Mouse (Mus musculus): ENCODE data around the gene Cdipt. TPM values are rescaled to one million over a fixed set of nuclear protein-coding genes. Genes with fewer than 3 reads are reported as not detected.
A peak's percentile ranks its signal among the peaks of the same experiment; 100 is the strongest.

The Cdipt gene
- polyA plus RNA-seq, 1 experiment = 237 TPM

- Histone ChIP-seq H3K4me1 (ENCODE audit: control insufficient read depth, insufficient read depth, low read length) (peaks cover 5% of the 10 kb centered on the region; the same call in 1 of the 2 replicates), H3K4me3 (ENCODE audit: insufficient read depth, low read depth, low read length) (no peak overlapping the region), H3K27me3 (replicated peaks; ENCODE audit: control insufficient read depth, insufficient read depth, low read length) (no peaks in the 10 kb centered on the region), H3K36me3 (ENCODE audit: control insufficient read depth, insufficient read depth, low read length) (no peaks in the 10 kb centered on the region), H3K27ac (ENCODE audit: insufficient read depth, low read depth, low read length) (no peak overlapping the region)
- TF ChIP-seq POLR2A (IDR thresholded peaks at IDR 0.05; ENCODE audit: low read depth, low read length) (no peak), CTCF (conservative IDR thresholded peaks at IDR 0.05; ENCODE audit: insufficient read depth, insufficient read length, low read depth, low read length) (no peak)
- DNase-seq = no peak
- WGBS = 66% methylated on average over 6 of the region's 6 CpGs
These were observed 36.7 kb downstream of the Cdipt start for GRCm38 (mm10) chr7:127012374-127012773.

DNA sequence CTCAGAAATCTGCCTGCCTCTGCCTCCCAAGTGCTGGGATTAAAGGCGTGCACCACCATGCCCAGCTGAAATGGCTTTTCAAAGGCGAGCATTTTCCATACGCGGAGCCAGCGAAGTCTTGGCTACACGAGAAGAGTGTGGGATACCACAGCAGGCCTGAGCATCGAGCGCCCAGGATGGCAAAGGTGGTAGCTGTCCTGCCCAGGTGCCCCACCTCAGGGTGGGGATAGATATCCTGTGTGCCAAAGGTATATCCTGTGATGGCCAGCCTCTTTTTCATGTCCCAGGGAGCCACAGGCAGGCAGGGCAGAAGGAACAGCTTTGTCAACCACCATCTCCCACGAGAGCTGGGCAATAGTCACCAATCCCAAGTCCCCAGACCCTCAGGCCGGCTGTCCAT is 37.1 kb downstream of the Cdipt start:
- no peak for DNase-seq
- H3K36me3 ChIP-seq (ENCODE audit: control insufficient read depth, insufficient read depth, low read length) = no peaks in the 10 kb centered on the region
- 93% methylated on average over 10 of the region's 10 CpGs for WGBS
- H3K4me3 ChIP-seq (ENCODE audit: insufficient read depth, low read depth, low read length) = no peak overlapping the region
- H3K27ac ChIP-seq (ENCODE audit: insufficient read depth, low read depth, low read length) = no peak overlapping the region
- no peak for TF ChIP-seq POLR2A (IDR thresholded peaks at IDR 0.05; ENCODE audit: low read depth, low read length)
- no peak for TF ChIP-seq CTCF (conservative IDR thresholded peaks at IDR 0.05; ENCODE audit: insufficient read depth, insufficient read length, low read depth, low read length)
- no peaks in the 10 kb centered on the region for H3K27me3 ChIP-seq (replicated peaks; ENCODE audit: control insufficient read depth, insufficient read depth, low read length)
- H3K4me1 ChIP-seq (ENCODE audit: control insufficient read depth, insufficient read depth, low read length) = peaks cover 9% of the 10 kb centered on the region; the same call in 1 of the 2 replicates

GRCm38 (mm10) chr7:127013385-127013784 is 37.7 kb downstream of the Cdipt start:
- Histone ChIP-seq H3K36me3 (ENCODE audit: control insufficient read depth, insufficient read depth, low read length) (no peaks in the 10 kb centered on the region), H3K27ac (ENCODE audit: insufficient read depth, low read depth, low read length) (no peak overlapping the region), H3K27me3 (replicated peaks; ENCODE audit: control insufficient read depth, insufficient read depth, low read length) (no peaks in the 10 kb centered on the region), H3K4me1 (ENCODE audit: control insufficient read depth, insufficient read depth, low read length) (peaks cover 11% of the 10 kb centered on the region; the same call in 1 of the 2 replicates), H3K4me3 (ENCODE audit: insufficient read depth, low read depth, low read length) (no peak overlapping the region)
- DNase-seq = no peak
- WGBS = 85% methylated on average over 6 of the region's 6 CpGs
- TF ChIP-seq CTCF (conservative IDR thresholded peaks at IDR 0.05; ENCODE audit: insufficient read depth, insufficient read length, low read depth, low read length) = no peak
- TF ChIP-seq POLR2A (IDR thresholded peaks at IDR 0.05; ENCODE audit: low read depth, low read length) = no peak

DNA sequence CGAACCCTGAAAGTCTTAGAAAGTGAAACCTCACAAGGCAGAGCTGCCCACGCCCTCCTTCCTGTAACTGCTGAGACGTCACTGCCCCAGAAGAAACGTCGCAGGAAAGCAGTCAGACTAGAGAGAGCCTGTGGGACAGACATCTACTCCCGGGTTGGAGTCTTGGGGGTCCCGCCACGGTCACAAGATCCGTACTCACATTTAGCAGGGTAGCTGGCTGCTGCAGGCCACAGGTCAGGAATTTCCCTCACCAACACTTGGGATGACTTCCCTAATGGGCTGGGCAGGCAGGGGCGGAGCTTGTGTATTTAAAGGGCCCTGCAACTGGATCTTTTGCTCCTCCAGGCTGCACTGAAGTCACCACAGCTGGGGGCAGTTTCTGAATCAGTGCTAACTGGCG is 38.6 kb downstream of the Cdipt start, which contains the start of gene Mvp:
TSS of gene Mvp (minus strand) at position 302 of the 400 bp plus-strand sequence.
- Histone ChIP-seq H3K4me3 (ENCODE audit: insufficient read depth, low read depth, low read length) (peak within 1 kb of the TSS; percentile 90), H3K36me3 (ENCODE audit: control insufficient read depth, insufficient read depth, low read length) (no peaks in the 10 kb centered on the region), H3K27ac (ENCODE audit: insufficient read depth, low read depth, low read length) (peak within 1 kb of the TSS; percentile 89), H3K4me1 (ENCODE audit: control insufficient read depth, insufficient read depth, low read length) (peaks cover 11% of the 10 kb centered on the region; the same call in 1 of the 2 replicates), H3K27me3 (replicated peaks; ENCODE audit: control insufficient read depth, insufficient read depth, low read length) (no peaks in the 10 kb centered on the region)
- peak; percentile 91 for DNase-seq
- TF ChIP-seq POLR2A (IDR thresholded peaks at IDR 0.05; ENCODE audit: low read depth, low read length) (no peak), CTCF (conservative IDR thresholded peaks at IDR 0.05; ENCODE audit: insufficient read depth, insufficient read length, low read depth, low read length) (no peak)
- WGBS = 0% methylated on average over 11 of the region's 11 CpGs

DNA sequence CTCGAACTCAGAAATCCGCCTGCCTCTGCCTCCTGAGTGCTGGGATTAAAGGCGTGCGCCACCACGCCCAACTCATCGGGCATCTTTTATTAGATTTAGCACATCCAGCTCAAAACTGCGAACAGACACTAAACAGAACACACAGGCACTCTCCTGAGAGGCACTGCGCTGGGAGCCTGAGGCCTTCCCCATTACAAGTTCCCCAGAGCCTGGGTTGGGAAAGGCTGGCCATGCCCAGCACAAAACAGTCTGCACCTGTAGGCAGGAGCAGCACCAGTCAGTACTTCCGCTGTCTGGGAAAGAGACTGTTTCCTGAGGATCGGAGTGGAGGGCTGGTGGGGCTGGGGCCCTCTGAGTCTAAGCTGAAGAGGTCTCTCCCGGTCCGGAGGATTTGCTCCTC is 39.3 kb downstream of the Cdipt start:
- TF ChIP-seq POLR2A (IDR thresholded peaks at IDR 0.05; ENCODE audit: low read depth, low read length) (no peak), CTCF (conservative IDR thresholded peaks at IDR 0.05; ENCODE audit: insufficient read depth, insufficient read length, low read depth, low read length) (no peak)
- H3K27me3 ChIP-seq (replicated peaks; ENCODE audit: control insufficient read depth, insufficient read depth, low read length) = no peaks in the 10 kb centered on the region
- no peak for DNase-seq
- no peaks in the 10 kb centered on the region for H3K36me3 ChIP-seq (ENCODE audit: control insufficient read depth, insufficient read depth, low read length)
- no peak overlapping the region for H3K27ac ChIP-seq (ENCODE audit: insufficient read depth, low read depth, low read length)
- 91% methylated on average over 12 of the region's 12 CpGs for WGBS
- H3K4me1 ChIP-seq (ENCODE audit: control insufficient read depth, insufficient read depth, low read length) = peaks cover 11% of the 10 kb centered on the region; the same call in 1 of the 2 replicates
- H3K4me3 ChIP-seq (ENCODE audit: insufficient read depth, low read depth, low read length) = no peak overlapping the region

DNA sequence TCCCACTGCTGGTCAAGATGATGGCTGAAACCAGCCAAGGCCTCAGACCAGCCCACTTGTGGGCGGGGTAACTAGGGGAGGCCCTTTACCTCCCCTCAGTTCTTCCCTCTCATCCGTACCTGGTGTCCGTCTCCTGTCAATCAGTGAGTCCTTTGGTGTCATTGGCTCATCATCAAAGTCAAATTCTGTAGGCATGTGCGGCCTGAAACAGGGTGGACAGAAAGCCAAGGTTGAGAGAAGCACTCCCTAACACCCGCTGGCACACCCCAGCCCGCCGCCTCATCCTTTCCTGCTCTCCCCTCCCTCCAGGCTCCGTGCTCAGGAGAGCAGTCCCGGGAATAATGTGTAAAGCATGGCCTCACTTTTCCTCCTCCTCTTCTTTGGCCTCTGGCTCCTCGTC is 40.4 kb downstream of the Cdipt start:
- no peaks in the 10 kb centered on the region for H3K36me3 ChIP-seq (ENCODE audit: control insufficient read depth, insufficient read depth, low read length)
- TF ChIP-seq POLR2A (IDR thresholded peaks at IDR 0.05; ENCODE audit: low read depth, low read length) (no peak), CTCF (conservative IDR thresholded peaks at IDR 0.05; ENCODE audit: insufficient read depth, insufficient read length, low read depth, low read length) (no peak)
- H3K27ac ChIP-seq (ENCODE audit: insufficient read depth, low read depth, low read length) = peak overlapping the region; percentile 96
- peak; percentile 87 for DNase-seq
- H3K4me1 ChIP-seq (ENCODE audit: control insufficient read depth, insufficient read depth, low read length) = peaks cover 11% of the 10 kb centered on the region; the same call in 1 of the 2 replicates
- under 1% methylated on average over 10 of the region's 10 CpGs for WGBS
- peak overlapping the region; percentile 89 for H3K4me3 ChIP-seq (ENCODE audit: insufficient read depth, low read depth, low read length)
- H3K27me3 ChIP-seq (replicated peaks; ENCODE audit: control insufficient read depth, insufficient read depth, low read length) = no peaks in the 10 kb centered on the region

- TF ChIP-seq POLR2A (IDR thresholded peaks at IDR 0.05; ENCODE audit: low read depth, low read length) = no peak
- no peak for TF ChIP-seq CTCF (conservative IDR thresholded peaks at IDR 0.05; ENCODE audit: insufficient read depth, insufficient read length, low read depth, low read length)
- peaks cover 11% of the 10 kb centered on the region; the same call in 1 of the 2 replicates for H3K4me1 ChIP-seq (ENCODE audit: control insufficient read depth, insufficient read depth, low read length)
- no peaks in the 10 kb centered on the region for H3K27me3 ChIP-seq (replicated peaks; ENCODE audit: control insufficient read depth, insufficient read depth, low read length)
- no peak for DNase-seq
- peak within 1 kb of the TSS; percentile 89 for H3K4me3 ChIP-seq (ENCODE audit: insufficient read depth, low read depth, low read length)
- H3K36me3 ChIP-seq (ENCODE audit: control insufficient read depth, insufficient read depth, low read length) = no peaks in the 10 kb centered on the region
- peak within 1 kb of the TSS; percentile 96 for H3K27ac ChIP-seq (ENCODE audit: insufficient read depth, low read depth, low read length)
These were observed 40.6 kb downstream of the Cdipt start, which contains the start of gene Pagr1b for GRCm38 (mm10) chr7:127016481-127016485. Pagr1b (minus strand) TSS chr7:127016484.

DNA sequence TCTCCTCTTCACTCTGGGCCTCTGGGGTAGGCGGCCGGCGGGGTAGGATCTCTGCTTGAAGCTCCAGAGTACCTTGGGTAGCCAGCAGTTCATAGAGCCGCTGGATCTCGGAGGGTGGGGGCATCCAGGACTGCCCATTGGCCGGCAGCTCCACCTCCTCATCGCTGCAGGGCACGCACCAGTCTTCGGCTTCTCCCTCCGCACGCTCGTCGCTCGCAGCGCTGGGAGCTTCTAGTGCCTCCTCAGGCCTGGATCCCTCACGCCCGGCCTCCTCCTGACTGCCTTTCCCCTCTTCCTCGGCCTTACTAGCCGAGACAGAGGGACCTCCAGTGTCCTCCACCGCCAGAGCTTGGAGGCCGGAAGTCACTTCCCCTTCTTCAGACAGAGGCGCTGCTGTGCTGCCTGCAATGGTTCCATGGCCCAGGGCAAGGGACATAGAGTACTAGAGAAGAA is 40.8 kb downstream of the Cdipt start:
- no peak for DNase-seq
- Histone ChIP-seq H3K27me3 (replicated peaks; ENCODE audit: control insufficient read depth, insufficient read depth, low read length) (no peaks in the 10 kb centered on the region), H3K4me1 (ENCODE audit: control insufficient read depth, insufficient read depth, low read length) (peaks cover 11% of the 10 kb centered on the region; the same call in 1 of the 2 replicates), H3K36me3 (ENCODE audit: control insufficient read depth, insufficient read depth, low read length) (no peaks in the 10 kb centered on the region), H3K4me3 (ENCODE audit: insufficient read depth, low read depth, low read length) (peak overlapping the region; percentile 89), H3K27ac (ENCODE audit: insufficient read depth, low read depth, low read length) (peak overlapping the region; percentile 96)
- WGBS = under 1% methylated on average over 22 of the region's 22 CpGs
- no peak for TF ChIP-seq POLR2A (IDR thresholded peaks at IDR 0.05; ENCODE audit: low read depth, low read length)
- no peak for TF ChIP-seq CTCF (conservative IDR thresholded peaks at IDR 0.05; ENCODE audit: insufficient read depth, insufficient read length, low read depth, low read length)

All from kidney, adult 2 months (tissue).